Mouse (Mus musculus): ENCODE results near the gene D17H6S53E.

GRCm38 (mm10) chr17:35096597-35096996 lies 29.6 kb upstream of the D17H6S53E start:
- TF ChIP-seq GATA1 (IDR thresholded peaks at IDR 0.05; ENCODE audit: borderline replicate concordance, low read length) (no peak), CTCF (IDR thresholded peaks at IDR 0.05; ENCODE audit: low read depth, low read length) (no peak), GATA2 (IDR thresholded peaks at IDR 0.05; ENCODE audit: borderline replicate concordance, low read depth, low read length) (no peak), POLR2AphosphoS5 (IDR thresholded peaks at IDR 0.05; ENCODE audit: insufficient replicate concordance, low read depth, low read length) (no peak), TAL1 (conservative IDR thresholded peaks at IDR 0.05; ENCODE audit: low read depth, low read length) (no peak)
